Mouse (Mus musculus): ENCODE measurements around the gene Polr3c. TPM values are rescaled to one million over a fixed set of nuclear protein-coding genes. Genes with fewer than 3 reads are reported as not detected.

The Polr3c gene
- polyA plus RNA-seq, 1 experiment from 2014 or later = 21.3 TPM

- 5% methylated on average over 16 of the region's 18 CpGs for WGBS (ENCODE audit: insufficient replicate concordance)
- Histone ChIP-seq H3K4me1 (replicated peaks) (peaks cover 8% of the 10 kb centered on the region), H3K9ac (no peak overlapping the region), H3K36me3 (replicated peaks) (no peaks in the 10 kb centered on the region), H3K9me3 (replicated peaks) (no peaks in the 10 kb centered on the region), H3K27ac (replicated peaks) (no peak overlapping the region), H3K27me3 (0 out of 2 replicates have a peak, but pooled peaks cover 7% of the 10 kb centered on the region), H3K4me2 (peak overlapping the region; percentile 54), H3K4me3 (replicated peaks) (peak overlapping the region; percentile 17)
- ATAC-seq (ENCODE audit: insufficient read depth) = no peak
Observed at GRCm38 (mm10) chr3:96663432-96664239, 63.8 kb downstream of the Polr3c start.

- Histone ChIP-seq H3K27me3 (0 out of 2 replicates have a peak, but pooled peaks cover 7% of the 10 kb centered on the region), H3K9me3 (replicated peaks) (no peaks in the 10 kb centered on the region), H3K9ac (no peak overlapping the region), H3K4me3 (replicated peaks) (no peak overlapping the region), H3K4me1 (replicated peaks) (peaks cover 8% of the 10 kb centered on the region), H3K36me3 (replicated peaks) (no peaks in the 10 kb centered on the region), H3K27ac (replicated peaks) (no peak overlapping the region), H3K4me2 (no peak overlapping the region)
- no peak for ATAC-seq (ENCODE audit: insufficient read depth)
- 59% methylated on average over 8 of the region's 8 CpGs for WGBS (ENCODE audit: insufficient replicate concordance)
Observed at GRCm38 (mm10) chr3:96662731-96663316, 64.6 kb downstream of the Polr3c start.

Other genes with a start within 250 kb of the Polr3c start
- 7.1 and 8.5 TPM in 2 replicates for gene Hfe2, start 202.5 kb downstream of the Polr3c start, polyA plus RNA-seq (2015; fragmentation: Nextera tagmentation; extraction: Ambion mirVana)
- gene Txnip, start 169.7 kb downstream of the Polr3c start, polyA plus RNA-seq (2015; fragmentation: Nextera tagmentation; extraction: Ambion mirVana) = 42.8 and 46.8 TPM in 2 replicates
- gene Gm16253, start 150.6 kb downstream of the Polr3c start, polyA plus RNA-seq (2015; fragmentation: Nextera tagmentation; extraction: Ambion mirVana) = 0.17 and 0.23 TPM in 2 replicates
- 10.9 and 11.7 TPM in 2 replicates for gene Polr3gl, start 133.4 kb downstream of the Polr3c start, polyA plus RNA-seq (2015; fragmentation: Nextera tagmentation; extraction: Ambion mirVana)
- 0.12 and 0.15 TPM in 2 replicates for gene Ankrd34a, start 131.0 kb downstream of the Polr3c start, polyA plus RNA-seq (2015; fragmentation: Nextera tagmentation; extraction: Ambion mirVana)
- gene Lix1l, start 126.5 kb downstream of the Polr3c start, polyA plus RNA-seq (2015; fragmentation: Nextera tagmentation; extraction: Ambion mirVana) = 0.47 and 0.64 TPM in 2 replicates
- 50.9 and 51.1 TPM in 2 replicates for gene Rbm8a, start 97.7 kb downstream of the Polr3c start, polyA plus RNA-seq (2015; fragmentation: Nextera tagmentation; extraction: Ambion mirVana)
- gene Pex11b, start 92.3 kb downstream of the Polr3c start, polyA plus RNA-seq (2015; fragmentation: Nextera tagmentation; extraction: Ambion mirVana) = 17.3 TPM in 2 replicates
- gene Gm42957, start 92.2 kb downstream of the Polr3c start, polyA plus RNA-seq (2015; fragmentation: Nextera tagmentation; extraction: Ambion mirVana) = not detected in 2 replicates
- gene Itga10, start 82.0 kb downstream of the Polr3c start, polyA plus RNA-seq (2015; fragmentation: Nextera tagmentation; extraction: Ambion mirVana) = 0.10 and 0.20 TPM in 2 replicates
- 0.33 and 0.53 TPM in 2 replicates for gene Ankrd35, start 57.5 kb downstream of the Polr3c start, polyA plus RNA-seq (2015; fragmentation: Nextera tagmentation; extraction: Ambion mirVana)
- gene Pias3, start 31.2 kb downstream of the Polr3c start, polyA plus RNA-seq (2015; fragmentation: Nextera tagmentation; extraction: Ambion mirVana) = 5.8 and 6.1 TPM in 2 replicates
- 1.0 and 1.3 TPM in 2 replicates for gene Nudt17, start 19.1 kb downstream of the Polr3c start, polyA plus RNA-seq (2015; fragmentation: Nextera tagmentation; extraction: Ambion mirVana)
- gene Rnf115, start within 50 bp of the Polr3c start, polyA plus RNA-seq (2015; fragmentation: Nextera tagmentation; extraction: Ambion mirVana) = 26.4 and 27.8 TPM in 2 replicates
- 21.6 and 27.2 TPM in 2 replicates for gene Pdzk1, start 101.7 kb upstream of the Polr3c start, polyA plus RNA-seq (2015; fragmentation: Nextera tagmentation; extraction: Ambion mirVana)
- gene Cd160, start 101.7 kb upstream of the Polr3c start, polyA plus RNA-seq (2015; fragmentation: Nextera tagmentation; extraction: Ambion mirVana) = 0.30 and 0.31 TPM in 2 replicates
- 2.2 and 3.1 TPM in 2 replicates for gene Gja5, start 177.1 kb upstream of the Polr3c start, polyA plus RNA-seq (2015; fragmentation: Nextera tagmentation; extraction: Ambion mirVana)
- 22.3 and 23.6 TPM in 2 replicates for gene Gpr89, start 177.7 kb upstream of the Polr3c start, polyA plus RNA-seq (2015; fragmentation: Nextera tagmentation; extraction: Ambion mirVana)
- not detected in 2 replicates for gene Gja8, start 198.4 kb upstream of the Polr3c start, polyA plus RNA-seq (2015; fragmentation: Nextera tagmentation; extraction: Ambion mirVana)